Mouse (Mus musculus) liver, embryonic 18 days (tissue): Measurements from ENCODE around the gene Usp10. TPM values are rescaled to one million over a fixed set of nuclear protein-coding genes. Genes with fewer than 3 reads are reported as not detected.

Experiments
- polyA plus RNA-seq: library from polyadenylated mRNA; depleted of rRNA; stranded (reverse); fragments of >200 nt; gene quantifications from 2 replicates; pipeline ENCODE4 v1.2.3, GENCODE M21; 2012; rRNA removed

Gene Usp10
- 33.0 and 37.5 TPM in 2 replicates for polyA plus RNA-seq

DNA sequence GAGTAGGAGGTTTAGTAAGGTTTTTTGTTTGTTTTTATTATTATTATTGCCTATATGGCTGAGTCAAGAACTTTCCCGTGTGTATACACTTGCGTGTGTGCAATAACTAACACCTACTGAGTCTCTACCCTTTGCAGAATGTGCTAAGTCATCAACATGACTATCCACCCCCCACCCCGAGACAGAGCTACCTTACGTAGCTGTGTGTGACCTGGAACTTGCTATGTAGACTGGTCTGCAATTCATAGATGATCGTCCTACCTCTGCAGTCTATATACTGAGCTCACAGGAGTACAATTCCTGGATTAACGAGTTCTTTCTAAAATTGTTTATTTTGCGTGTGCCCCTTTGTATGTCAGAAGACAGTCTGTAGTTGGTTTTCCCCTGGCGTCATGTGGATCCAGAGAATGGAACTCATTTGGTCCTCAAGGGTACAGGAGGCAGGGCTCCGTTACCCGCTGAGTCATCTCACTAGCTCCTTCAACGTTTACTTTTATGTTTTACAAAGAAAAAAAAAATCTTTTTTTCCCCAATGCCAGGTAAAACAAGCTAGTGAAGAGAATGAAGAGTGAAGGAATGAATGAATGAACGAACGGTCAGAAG is at the start of gene Usp10:
TSS of gene Usp10 (plus strand) at position 417 of the 603 bp plus-strand sequence.

DNA sequence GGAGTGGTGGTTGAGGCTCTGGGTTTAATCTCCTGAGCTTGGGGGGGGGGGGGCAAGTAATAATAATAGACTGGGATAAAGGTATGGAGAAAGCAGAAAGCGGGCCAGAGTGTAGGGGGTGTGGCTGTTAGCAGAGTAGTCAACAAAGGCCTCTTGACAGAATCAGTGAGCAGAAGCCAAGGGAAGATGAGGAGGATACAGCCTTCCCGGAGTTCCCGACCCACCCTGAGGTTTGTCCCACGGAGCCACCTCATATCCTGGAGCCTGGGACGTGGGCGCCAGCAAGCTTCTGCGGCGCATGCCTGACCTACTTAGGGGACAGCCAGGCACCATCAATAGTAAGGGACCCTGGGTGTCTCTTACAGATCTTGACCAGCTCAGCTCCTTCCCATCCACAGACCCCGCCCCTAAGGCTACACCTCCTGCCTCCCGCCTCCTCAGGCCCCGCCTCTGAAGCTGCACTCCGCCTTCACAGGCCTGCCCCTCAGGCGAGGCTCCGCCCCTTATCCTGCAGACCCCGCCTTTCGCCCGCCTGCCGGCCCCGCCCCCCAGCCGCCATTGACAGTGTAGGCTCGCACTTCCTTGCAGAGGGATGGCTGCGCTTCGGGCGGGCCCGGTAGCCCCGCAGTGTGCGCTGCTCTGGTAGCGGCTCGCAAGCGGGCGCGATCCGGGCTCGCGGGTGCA is 48.3 kb upstream of the Usp10 start, which contains the start of gene Klhl36:
TSS of gene Klhl36 (plus strand) at position 561 of the 684 bp plus-strand sequence.

DNA sequence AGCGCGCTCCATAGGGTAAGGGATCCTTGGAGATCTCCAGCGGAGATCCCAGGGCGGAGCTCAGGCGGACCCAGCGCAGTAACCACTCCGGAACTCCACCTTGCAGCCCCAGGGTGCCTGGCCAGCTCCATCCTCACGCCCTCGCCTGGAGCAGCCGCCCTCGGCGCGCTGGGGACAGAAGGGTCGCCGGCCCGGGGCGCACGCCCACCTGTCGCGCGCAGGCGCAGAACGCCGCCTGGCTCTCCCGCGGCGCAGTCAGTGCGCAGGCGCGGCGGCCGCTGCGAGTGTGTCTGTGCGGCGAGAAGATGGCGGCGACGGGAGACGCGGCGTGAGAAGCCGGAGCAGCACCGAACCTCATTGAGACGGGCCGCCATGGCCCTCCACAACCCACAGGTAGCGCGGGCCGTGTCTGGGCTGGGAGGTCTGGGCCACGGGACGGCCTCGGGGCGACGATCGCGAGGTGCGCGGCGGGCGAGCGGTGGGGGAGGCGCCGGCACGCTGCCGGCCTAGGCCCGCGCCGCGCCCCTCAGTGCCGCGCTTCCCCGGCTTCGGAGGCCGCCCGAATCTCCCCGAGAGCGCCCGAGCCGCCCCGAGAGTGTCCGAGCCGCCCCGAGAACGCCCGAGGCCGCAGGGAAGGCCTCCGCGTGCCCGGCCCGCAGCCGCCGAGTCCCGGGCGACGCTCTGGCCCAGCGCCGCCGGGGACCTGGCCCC is 542 bp downstream of the Usp10 start, which contains the start of gene Gm20388:
TSS of gene Gm20388 (plus strand) at position 295 of the 711 bp plus-strand sequence.

GRCm38 (mm10) chr8:119992249-119992648 is 82.1 kb downstream of the Usp10 start, which contains the start of gene Crispld2:
Gene Crispld2, plus strand, starts transcription at chr8:119992438.

Other genes with a start within 250 kb of the Usp10 start
- gene Wfdc1, start 244.0 kb upstream of the Usp10 start, polyA plus RNA-seq = 3.5 and 4.1 TPM in 2 replicates
- 0.05 and 0.10 TPM in 2 replicates for gene Atp2c2, start 210.4 kb upstream of the Usp10 start, polyA plus RNA-seq
- gene Tldc1, start 131.9 kb upstream of the Usp10 start, polyA plus RNA-seq = 4.4 and 4.6 TPM in 2 replicates
- gene Cotl1, start 69.8 kb upstream of the Usp10 start, polyA plus RNA-seq = 70.3 and 70.8 TPM in 2 replicates
- 4.7 TPM in 2 replicates for gene Klhl36, start 48.1 kb upstream of the Usp10 start, polyA plus RNA-seq
- gene Gm20388, start 481 bp downstream of the Usp10 start, polyA plus RNA-seq = 8.0 and 8.9 TPM in 2 replicates
- 2.8 and 4.1 TPM in 2 replicates for gene Crispld2, start 82.1 kb downstream of the Usp10 start, polyA plus RNA-seq
- gene Zdhhc7, start 191.1 kb downstream of the Usp10 start, polyA plus RNA-seq = 10.7 and 10.8 TPM in 2 replicates
- gene 6430548M08Rik, start 203.8 kb downstream of the Usp10 start, polyA plus RNA-seq = 3.0 and 3.6 TPM in 2 replicates